Comparison of ENCODE assay signal across 21 mouse cellular contexts in genomic region chr8:107397665-107398064, GRCm38 (mm10). TPM values are rescaled to one million over a fixed set of nuclear protein-coding genes. Genes with fewer than 3 reads are reported as not detected.
A peak's percentile ranks its signal among the peaks of the same experiment; 100 is the strongest.
DNase-seq lines count a peak whose midpoint lies in the region; ATAC-seq and TF ChIP-seq lines count a peak whose summit lies in the region.
"Had no signal": no experiment of that assay in that cellular context is flagged by ENCODE, and none has a peak within 500 bp of the region (broad histone marks: within the 10 kb centered on the region; RNA-seq: fewer than 3 reads in every experiment).

No protein-coding gene starts in this region.

- H3K27me3 ChIP-seq in forebrain, embryonic 10.5 days (ENCODE audit: poor library complexity, severe bottlenecking) = no peaks in the 10 kb centered on the region
- H3K27me3 ChIP-seq in forebrain, embryonic 12.5 days = no peaks in the 10 kb centered on the region
- H3K27me3 ChIP-seq in embryonic facial prominence, embryonic 10.5 days (replicated peaks; ENCODE audit: low read depth, poor library complexity, severe bottlenecking) = no peaks in the 10 kb centered on the region
- H3K27me3 ChIP-seq in embryonic facial prominence, embryonic 15.5 days = no peaks in the 10 kb centered on the region
- no peaks in the 10 kb centered on the region for H3K27me3 ChIP-seq in limb, embryonic 14.5 days (ENCODE audit: control insufficient read depth, insufficient read depth, low read length)
- no peaks in the 10 kb centered on the region for H3K27me3 ChIP-seq in hindbrain, embryonic 10.5 days (ENCODE audit: insufficient read depth, poor library complexity, severe bottlenecking)
- H3K27me3 ChIP-seq: kidney, embryonic 15.5 days; liver, embryonic 13.5 days; lung, embryonic 15.5 days; midbrain, embryonic 12.5 days had no signal

- no peaks in the 10 kb centered on the region for H3K36me3 ChIP-seq in forebrain, embryonic 10.5 days (replicated peaks)
- no peaks in the 10 kb centered on the region for H3K36me3 ChIP-seq in forebrain, embryonic 12.5 days (replicated peaks)
- no peaks in the 10 kb centered on the region for H3K36me3 ChIP-seq in embryonic facial prominence, embryonic 10.5 days (replicated peaks)
- H3K36me3 ChIP-seq in embryonic facial prominence, embryonic 15.5 days = no peaks in the 10 kb centered on the region
- H3K36me3 ChIP-seq in limb, embryonic 14.5 days (ENCODE audit: control insufficient read depth, insufficient read depth, low read length) = no peaks in the 10 kb centered on the region
- no peaks in the 10 kb centered on the region for H3K36me3 ChIP-seq in hindbrain, embryonic 10.5 days
- H3K36me3 ChIP-seq: heart, embryonic 10.5 days; kidney, embryonic 15.5 days; liver, embryonic 13.5 days; lung, embryonic 15.5 days; midbrain, embryonic 12.5 days had no signal

- H3K4me3 ChIP-seq in forebrain, embryonic 10.5 days = no peak overlapping the region
- no peak overlapping the region for H3K4me3 ChIP-seq in forebrain, embryonic 12.5 days (replicated peaks)
- H3K4me3 ChIP-seq in embryonic facial prominence, embryonic 10.5 days = no peak overlapping the region
- H3K4me3 ChIP-seq in embryonic facial prominence, embryonic 15.5 days (replicated peaks) = no peak overlapping the region
- no peak overlapping the region for H3K4me3 ChIP-seq in limb, embryonic 14.5 days (replicated peaks; ENCODE audit: low read length)
- H3K4me3 ChIP-seq in hindbrain, embryonic 10.5 days = no peak overlapping the region
- H3K4me3 ChIP-seq: heart, embryonic 10.5 days; kidney, embryonic 15.5 days; liver, embryonic 13.5 days; lung, embryonic 15.5 days; midbrain, embryonic 12.5 days had no signal

- peak overlapping the region; percentile 57; the same call in 1 of the 2 replicates for H3K27ac ChIP-seq in forebrain, embryonic 10.5 days
- no peak overlapping the region for H3K27ac ChIP-seq in forebrain, embryonic 12.5 days
- peak overlapping the region; percentile 72 for H3K27ac ChIP-seq in embryonic facial prominence, embryonic 10.5 days (replicated peaks)
- peak overlapping the region; percentile 30; the same call in 1 of the 2 replicates for H3K27ac ChIP-seq in embryonic facial prominence, embryonic 15.5 days (replicated peaks)
- H3K27ac ChIP-seq in limb, embryonic 14.5 days (replicated peaks; ENCODE audit: low read depth, low read length) = no peak overlapping the region
- no peak overlapping the region for H3K27ac ChIP-seq in hindbrain, embryonic 10.5 days
- H3K27ac ChIP-seq: heart, embryonic 10.5 days; hindbrain, embryonic 14.5 days; kidney, embryonic 15.5 days; liver, embryonic 13.5 days; lung, embryonic 15.5 days; midbrain, embryonic 12.5 days had no signal

- WGBS in forebrain, embryonic 10.5 days = 58% methylated on average over 12 of the region's 12 CpGs
- WGBS in forebrain, embryonic 12.5 days = 61% methylated on average over 12 of the region's 12 CpGs
- WGBS in embryonic facial prominence, embryonic 10.5 days = 43% methylated on average over 12 of the region's 12 CpGs
- 10% methylated on average over 12 of the region's 12 CpGs for WGBS in embryonic facial prominence, embryonic 15.5 days
- 11% methylated on average over 12 of the region's 12 CpGs for WGBS in limb, embryonic 14.5 days
- WGBS in hindbrain, embryonic 10.5 days = 60% methylated on average over 12 of the region's 12 CpGs

- DNase-seq in forebrain, embryonic 10.5 days (ENCODE audit: extremely low spot score, low spot score) = no peak
- peak; percentile 34 for DNase-seq in embryonic facial prominence, embryonic 10.5 days (ENCODE audit: low spot score)
- peak; percentile 50 for DNase-seq in limb, embryonic 14.5 days (ENCODE audit: low spot score)
- DNase-seq in Muller cell, postnatal 12 days (ENCODE audit: inconsistent ontology term) = no peak
- DNase-seq in hindbrain, embryonic 10.5 days (ENCODE audit: low spot score) = no peak
- DNase-seq: adrenal gland, postnatal 14 days; cerebellum, adult 9-11 months; gastrocnemius, postnatal 10 days; heart, postnatal 14 days; liver, embryonic 13.5 days; lung, postnatal 4 days; retina, postnatal 1 day; thymus, postnatal 36 days had no signal

- H3K4me2 ChIP-seq in forebrain, embryonic 12.5 days = no peak overlapping the region
- H3K4me2 ChIP-seq in embryonic facial prominence, embryonic 15.5 days (replicated peaks) = no peak overlapping the region
- no peak overlapping the region for H3K4me2 ChIP-seq in limb, embryonic 14.5 days (replicated peaks; ENCODE audit: low read depth, low read length, severe bottlenecking)
- H3K4me2 ChIP-seq: hindbrain, embryonic 14.5 days; kidney, embryonic 15.5 days; liver, embryonic 13.5 days; lung, embryonic 15.5 days; midbrain, embryonic 12.5 days had no signal

- H3K9me3 ChIP-seq in forebrain, embryonic 10.5 days = no peaks in the 10 kb centered on the region
- no peaks in the 10 kb centered on the region for H3K9me3 ChIP-seq in forebrain, embryonic 12.5 days
- H3K9me3 ChIP-seq in embryonic facial prominence, embryonic 10.5 days = no peaks in the 10 kb centered on the region
- H3K9me3 ChIP-seq in embryonic facial prominence, embryonic 15.5 days (replicated peaks) = no peaks in the 10 kb centered on the region
- no peaks in the 10 kb centered on the region for H3K9me3 ChIP-seq in limb, embryonic 14.5 days (ENCODE audit: control insufficient read depth, low read length)
- H3K9me3 ChIP-seq in hindbrain, embryonic 10.5 days = no peaks in the 10 kb centered on the region
- H3K9me3 ChIP-seq: G1E; heart, embryonic 10.5 days; kidney, embryonic 15.5 days; liver, embryonic 13.5 days; lung, embryonic 15.5 days; midbrain, embryonic 12.5 days had no signal

- H3K4me1 ChIP-seq in forebrain, embryonic 10.5 days = peaks cover 24% of the 10 kb centered on the region
- H3K4me1 ChIP-seq in forebrain, embryonic 12.5 days = peaks cover 4% of the 10 kb centered on the region
- peaks cover 48% of the 10 kb centered on the region for H3K4me1 ChIP-seq in embryonic facial prominence, embryonic 10.5 days
- peaks cover 41% of the 10 kb centered on the region for H3K4me1 ChIP-seq in embryonic facial prominence, embryonic 15.5 days
- H3K4me1 ChIP-seq in limb, embryonic 14.5 days (ENCODE audit: control insufficient read depth, insufficient read depth, low read length) = peaks cover 22% of the 10 kb centered on the region
- peaks cover 13% of the 10 kb centered on the region for H3K4me1 ChIP-seq in hindbrain, embryonic 10.5 days (replicated peaks)

- H3K9ac ChIP-seq in forebrain, embryonic 12.5 days = no peak overlapping the region
- H3K9ac ChIP-seq in embryonic facial prominence, embryonic 15.5 days = no peak overlapping the region
- H3K9ac ChIP-seq in limb, embryonic 14.5 days (ENCODE audit: low read depth, low read length, severe bottlenecking) = no peak overlapping the region
- H3K9ac ChIP-seq: hindbrain, embryonic 14.5 days; kidney, embryonic 15.5 days; liver, embryonic 13.5 days; lung, embryonic 15.5 days; midbrain, embryonic 12.5 days had no signal

- TF ChIP-seq POLR2A in limb, embryonic 14.5 days (IDR thresholded peaks at IDR 0.05; ENCODE audit: borderline replicate concordance, extremely low read depth, insufficient read depth, insufficient read length) = no peak

- no peak for ATAC-seq in forebrain, embryonic 12.5 days (ENCODE audit: low FRiP score)
- ATAC-seq in embryonic facial prominence, embryonic 15.5 days (ENCODE audit: insufficient number of reproducible peaks, low FRiP score, low TSS enrichment, low read depth) = no peak
- ATAC-seq in limb, embryonic 14.5 days (ENCODE audit: low FRiP score, low read depth) = peak; percentile 45; the same call in 1 of the 2 replicates

RNA-seq across cellular contexts. Expression of gene Nqo1, which starts 5.3 kb away (rescaled TPM):
- 6.3 and 7.7 TPM in 2 replicates for polyA plus RNA-seq in forebrain, embryonic 10.5 days (2016; fragmentation: Nextera tagmentation; extraction: Ambion mirVana)
- polyA plus RNA-seq in forebrain, embryonic 12.5 days (2016; fragmentation: Nextera tagmentation; extraction: Ambion mirVana) = 4.4 TPM in 2 replicates
- polyA plus RNA-seq in embryonic facial prominence, embryonic 10.5 days (2016; fragmentation: Nextera tagmentation; extraction: Ambion mirVana) = 6.7 and 7.8 TPM in 2 replicates
- polyA plus RNA-seq in embryonic facial prominence, embryonic 15.5 days (2015; fragmentation: Nextera tagmentation; extraction: Ambion mirVana) = 23.4 and 33.6 TPM in 2 replicates
- polyA plus RNA-seq in limb, embryonic 14.5 days (2012; rRNA removed) = 9.6 and 11.0 TPM in 2 replicates
- polyA plus RNA-seq in limb, embryonic 14.5 days (2014; fragmentation: Nextera tagmentation; extraction: Ambion mirVana) = 15.0 and 17.0 TPM in 2 replicates
- polyA plus RNA-seq in hindbrain, embryonic 10.5 days (2016; fragmentation: Nextera tagmentation; extraction: Ambion mirVana) = 4.5 and 5.5 TPM in 2 replicates

RNA-seq across cellular contexts. Expression of gene Nob1, which starts 27.2 kb away (rescaled TPM):
- 99.5 TPM in 2 replicates for polyA plus RNA-seq in forebrain, embryonic 10.5 days (2016; fragmentation: Nextera tagmentation; extraction: Ambion mirVana)
- 80.4 and 83.5 TPM in 2 replicates for polyA plus RNA-seq in forebrain, embryonic 12.5 days (2016; fragmentation: Nextera tagmentation; extraction: Ambion mirVana)
- 104 and 106 TPM in 2 replicates for polyA plus RNA-seq in embryonic facial prominence, embryonic 10.5 days (2016; fragmentation: Nextera tagmentation; extraction: Ambion mirVana)
- 79.1 and 84.7 TPM in 2 replicates for polyA plus RNA-seq in embryonic facial prominence, embryonic 15.5 days (2015; fragmentation: Nextera tagmentation; extraction: Ambion mirVana)
- polyA plus RNA-seq in limb, embryonic 14.5 days (2012; rRNA removed) = 92.5 and 99.8 TPM in 2 replicates
- 51.8 and 57.2 TPM in 2 replicates for polyA plus RNA-seq in limb, embryonic 14.5 days (2014; fragmentation: Nextera tagmentation; extraction: Ambion mirVana)
- 91.8 and 92.7 TPM in 2 replicates for polyA plus RNA-seq in hindbrain, embryonic 10.5 days (2016; fragmentation: Nextera tagmentation; extraction: Ambion mirVana)

RNA-seq across cellular contexts. Expression of gene Wwp2, which starts 38.5 kb away (rescaled TPM):
- 56.8 and 57.9 TPM in 2 replicates for polyA plus RNA-seq in forebrain, embryonic 10.5 days (2016; fragmentation: Nextera tagmentation; extraction: Ambion mirVana)
- polyA plus RNA-seq in forebrain, embryonic 12.5 days (2016; fragmentation: Nextera tagmentation; extraction: Ambion mirVana) = 66.0 and 66.3 TPM in 2 replicates
- polyA plus RNA-seq in embryonic facial prominence, embryonic 10.5 days (2016; fragmentation: Nextera tagmentation; extraction: Ambion mirVana) = 62.2 and 67.5 TPM in 2 replicates
- polyA plus RNA-seq in embryonic facial prominence, embryonic 15.5 days (2015; fragmentation: Nextera tagmentation; extraction: Ambion mirVana) = 65.0 and 84.3 TPM in 2 replicates
- 315 and 409 TPM in 2 replicates for polyA plus RNA-seq in limb, embryonic 14.5 days (2012; rRNA removed)
- polyA plus RNA-seq in limb, embryonic 14.5 days (2014; fragmentation: Nextera tagmentation; extraction: Ambion mirVana) = 153 and 200 TPM in 2 replicates
- 61.7 and 64.6 TPM in 2 replicates for polyA plus RNA-seq in hindbrain, embryonic 10.5 days (2016; fragmentation: Nextera tagmentation; extraction: Ambion mirVana)

Comparison
In these comparisons a context has a peak if more than half of its experiments do, and no peak if none do; other contexts are left out.
1. H3K27ac ChIP-seq: peak in forebrain, embryonic 10.5 days (single experiment), embryonic facial prominence, embryonic 10.5 days (single experiment) and embryonic facial prominence, embryonic 15.5 days (single experiment); none in forebrain, embryonic 12.5 days (single experiment), limb, embryonic 14.5 days (single experiment) and hindbrain, embryonic 10.5 days (single experiment).
2. DNase-seq: peak in embryonic facial prominence, embryonic 10.5 days (single experiment) and limb, embryonic 14.5 days (single experiment); none in forebrain, embryonic 10.5 days (single experiment), Muller cell, postnatal 12 days (single experiment) and hindbrain, embryonic 10.5 days (single experiment).